Mouse (Mus musculus) right cerebral cortex, adult 2 months (tissue): Measurements from ENCODE around the gene Ssh2.
A peak's percentile ranks its signal among the peaks of the same experiment; 100 is the strongest.

Source experiments
- DNase-seq, 2 experiments: peaks; one replicate each; pipeline ENCODE4 v3.0.0; 2021 to 2022; ENCODE audit warnings: low spot score in 2 of 2

The Ssh2 gene

GRCm38 (mm10) chr11:77462283-77463100, 246.4 kb downstream of the Ssh2 start, which contains the start of gene Coro6:
TSS of gene Coro6 (plus strand) at chr11:77462411.
- DNase-seq = peak in 1 of 2 experiments; percentile 50

DNA sequence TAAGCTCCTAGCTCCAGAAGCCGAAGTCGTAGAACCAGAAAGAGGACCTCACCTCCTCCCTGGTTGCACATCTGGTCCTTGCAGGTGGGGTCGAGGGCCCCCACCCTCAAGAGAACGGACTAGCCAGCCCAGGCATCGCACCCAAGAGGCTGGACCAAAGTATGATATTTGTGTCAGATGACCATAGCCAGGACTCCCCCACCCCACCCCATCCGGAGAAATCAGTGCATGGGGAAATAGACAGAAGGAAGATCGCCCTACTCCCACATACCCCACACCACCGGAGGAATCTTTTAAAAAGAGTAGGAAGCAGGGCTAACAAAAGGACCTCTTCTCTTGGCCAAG, 247.0 kb downstream of the Ssh2 start:
- no peak for DNase-seq

- DNase-seq = no peak
These were observed 247.7 kb downstream of the Ssh2 start for GRCm38 (mm10) chr11:77463786-77464185.

GRCm38 (mm10) chr11:77464684-77465083, 248.6 kb downstream of the Ssh2 start:
- no peak for DNase-seq

DNA sequence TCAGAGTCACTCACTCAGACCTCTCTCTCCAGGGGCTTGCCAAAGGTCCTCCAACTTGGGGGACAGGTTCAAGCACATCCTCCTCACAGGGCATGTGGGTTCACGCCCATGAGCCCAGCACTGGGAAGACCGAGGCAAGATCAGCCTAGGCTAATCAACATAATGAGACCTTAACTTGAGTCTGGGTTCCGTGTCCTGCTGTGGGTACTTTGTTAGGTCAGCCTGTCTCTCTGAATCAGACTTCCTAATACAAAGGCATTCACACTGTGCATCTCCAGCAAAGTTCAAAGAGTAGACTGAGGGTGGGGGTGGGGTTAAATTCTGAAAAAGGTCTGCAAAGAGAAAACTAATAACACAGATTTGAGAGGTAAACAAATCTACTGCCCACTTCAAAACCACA, 249.0 kb downstream of the Ssh2 start:
- DNase-seq = no peak

DNA sequence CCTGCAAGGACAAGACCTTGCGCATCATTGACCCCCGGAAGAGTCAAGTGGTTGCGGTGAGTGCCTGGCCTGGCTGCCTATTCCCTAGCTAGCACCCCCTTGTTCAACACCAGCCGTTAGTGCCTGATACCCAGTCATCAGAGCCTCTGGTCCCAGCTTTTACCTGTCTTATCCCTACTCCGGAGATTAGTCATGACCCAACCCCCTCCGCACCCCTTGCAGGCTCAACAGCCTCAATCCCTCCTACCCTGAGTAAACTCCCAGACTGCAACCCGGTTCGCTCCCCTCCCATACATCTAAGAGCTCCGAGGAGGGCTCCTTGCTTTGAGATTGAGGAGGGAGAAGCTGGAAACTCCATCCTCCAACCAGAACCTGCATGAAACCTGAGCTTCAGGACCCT, 250.5 kb downstream of the Ssh2 start:
- no peak for DNase-seq

- peak in 1 of 2 experiments; percentile 69 for DNase-seq
These were observed 251.1 kb downstream of the Ssh2 start for GRCm38 (mm10) chr11:77467157-77467556.

DNA sequence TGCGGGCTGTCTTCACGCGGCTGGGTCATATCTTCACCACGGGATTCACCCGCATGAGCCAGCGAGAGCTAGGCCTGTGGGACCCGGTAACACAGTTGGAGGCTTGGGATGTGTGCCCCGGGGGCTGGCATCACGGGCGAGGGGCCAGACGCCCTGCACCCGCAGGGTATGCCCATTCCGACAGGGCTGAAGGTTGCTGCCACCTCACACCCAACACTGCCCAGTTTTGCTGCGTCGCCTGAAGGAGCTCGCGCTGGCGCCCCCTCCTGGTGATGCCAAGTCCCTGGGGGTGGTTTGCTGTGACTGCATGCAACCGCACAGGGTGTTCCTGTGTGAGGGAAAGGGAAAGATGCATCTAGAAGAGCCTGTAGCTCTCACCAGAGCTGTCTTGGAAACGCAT, 251.7 kb downstream of the Ssh2 start:
- DNase-seq = peak; percentile 78

DNA sequence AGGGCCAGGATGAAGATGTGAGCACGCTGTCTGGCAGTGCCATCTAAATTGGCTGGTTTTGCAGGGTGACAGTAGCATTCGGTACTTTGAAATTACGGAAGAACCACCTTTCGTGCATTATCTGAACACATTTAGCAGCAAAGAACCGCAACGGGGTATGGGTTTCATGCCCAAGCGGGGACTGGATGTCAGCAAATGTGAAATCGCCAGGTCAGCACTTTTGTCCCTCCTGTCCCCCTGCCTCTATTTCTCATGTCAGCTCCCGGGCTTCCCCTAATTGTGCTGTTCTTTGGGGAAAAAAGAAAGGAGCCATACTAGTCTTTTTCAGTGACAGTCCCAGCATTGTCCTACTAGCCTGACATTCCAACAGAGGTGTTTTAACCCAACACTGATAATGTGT, 252.3 kb downstream of the Ssh2 start:
- no peak for DNase-seq

GRCm38 (mm10) chr11:77471407-77471806, 255.3 kb downstream of the Ssh2 start:
- DNase-seq = no peak

- no peak for DNase-seq
These were observed 256.7 kb downstream of the Ssh2 start for GRCm38 (mm10) chr11:77472775-77473174.

- DNase-seq = no peak
These were observed 260.1 kb downstream of the Ssh2 start for GRCm38 (mm10) chr11:77476216-77476615.

DNA sequence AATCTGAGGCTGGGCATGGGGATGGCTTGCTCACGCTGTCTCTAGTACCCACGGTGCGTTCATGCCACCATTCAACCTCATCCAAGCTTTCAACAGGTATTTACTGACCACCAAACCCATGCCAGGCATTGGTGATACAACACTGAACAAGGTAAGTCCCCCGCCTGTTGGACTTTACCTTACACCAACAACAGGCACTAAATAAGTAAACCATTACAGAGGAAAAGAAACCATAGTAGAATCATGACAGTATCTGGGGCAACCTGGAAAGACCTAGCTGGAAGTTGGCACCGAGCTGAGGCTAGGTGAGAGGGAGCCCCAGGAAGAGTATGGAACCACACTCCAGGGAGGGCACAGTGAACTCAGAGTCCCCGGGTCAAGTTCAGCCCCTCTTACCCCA, 260.8 kb downstream of the Ssh2 start:
- DNase-seq = no peak

DNA sequence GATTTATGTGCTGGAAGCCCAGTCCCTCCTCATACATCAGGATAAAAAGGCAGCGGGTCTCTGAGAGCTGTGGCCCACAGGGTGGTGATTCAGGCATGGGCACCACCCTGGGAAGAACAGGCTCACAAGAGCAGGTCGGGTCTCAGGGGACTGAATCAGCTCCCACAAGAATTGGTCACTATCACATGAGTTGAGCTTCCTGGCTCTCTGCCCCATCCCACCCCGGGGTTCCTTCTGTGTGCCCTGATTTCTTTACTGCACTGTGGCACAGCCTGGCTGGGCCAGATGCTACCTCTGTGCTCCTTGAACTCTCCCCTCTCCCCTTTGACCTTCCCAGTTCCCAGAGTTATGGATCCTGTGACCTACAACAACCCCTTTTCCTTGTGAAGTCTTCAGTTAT, 267.0 kb downstream of the Ssh2 start:
- DNase-seq = no peak

- DNase-seq = no peak
These were observed 267.6 kb downstream of the Ssh2 start for GRCm38 (mm10) chr11:77483510-77484255.

DNA sequence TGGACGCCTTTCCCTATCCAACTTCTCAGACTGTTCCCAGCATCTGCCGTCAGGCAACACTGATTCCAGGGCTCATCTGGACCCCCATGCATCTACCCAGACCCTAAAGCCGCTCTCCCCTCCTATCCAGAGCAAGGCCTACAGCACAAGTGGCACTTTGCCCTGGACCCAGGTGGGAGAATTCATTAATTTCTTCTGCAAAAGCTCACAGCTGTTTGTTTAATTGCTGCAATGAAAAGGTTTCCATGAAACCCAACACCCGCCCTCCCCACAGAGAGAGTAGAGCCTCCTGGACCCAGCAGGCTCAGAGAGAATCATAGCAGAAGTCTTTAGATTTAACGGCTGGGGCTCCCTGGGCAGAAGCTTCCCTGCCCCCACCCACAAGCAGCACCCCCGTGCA, 269.1 kb downstream of the Ssh2 start:
- no peak for DNase-seq

DNA sequence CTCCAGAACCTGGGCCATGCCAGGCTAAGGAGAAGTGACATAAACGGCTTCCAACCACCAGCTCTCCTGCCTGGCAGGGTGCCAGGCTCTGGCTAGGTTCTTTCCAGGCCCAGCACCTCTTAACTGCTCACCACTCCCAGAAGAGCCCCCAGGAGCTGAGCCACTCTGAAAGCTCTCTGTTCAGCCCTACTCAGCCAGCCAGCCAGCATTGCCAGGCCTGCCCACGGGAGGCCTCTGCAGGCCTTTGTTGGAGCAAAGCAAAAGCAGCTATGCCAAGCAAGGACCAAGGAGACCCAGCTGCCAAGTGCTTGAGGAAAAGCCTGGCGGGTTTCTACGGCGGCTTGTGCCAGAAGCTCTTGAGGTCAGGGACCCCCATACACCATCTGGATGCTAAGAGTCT, 270.7 kb downstream of the Ssh2 start:
- no peak for DNase-seq

DNA sequence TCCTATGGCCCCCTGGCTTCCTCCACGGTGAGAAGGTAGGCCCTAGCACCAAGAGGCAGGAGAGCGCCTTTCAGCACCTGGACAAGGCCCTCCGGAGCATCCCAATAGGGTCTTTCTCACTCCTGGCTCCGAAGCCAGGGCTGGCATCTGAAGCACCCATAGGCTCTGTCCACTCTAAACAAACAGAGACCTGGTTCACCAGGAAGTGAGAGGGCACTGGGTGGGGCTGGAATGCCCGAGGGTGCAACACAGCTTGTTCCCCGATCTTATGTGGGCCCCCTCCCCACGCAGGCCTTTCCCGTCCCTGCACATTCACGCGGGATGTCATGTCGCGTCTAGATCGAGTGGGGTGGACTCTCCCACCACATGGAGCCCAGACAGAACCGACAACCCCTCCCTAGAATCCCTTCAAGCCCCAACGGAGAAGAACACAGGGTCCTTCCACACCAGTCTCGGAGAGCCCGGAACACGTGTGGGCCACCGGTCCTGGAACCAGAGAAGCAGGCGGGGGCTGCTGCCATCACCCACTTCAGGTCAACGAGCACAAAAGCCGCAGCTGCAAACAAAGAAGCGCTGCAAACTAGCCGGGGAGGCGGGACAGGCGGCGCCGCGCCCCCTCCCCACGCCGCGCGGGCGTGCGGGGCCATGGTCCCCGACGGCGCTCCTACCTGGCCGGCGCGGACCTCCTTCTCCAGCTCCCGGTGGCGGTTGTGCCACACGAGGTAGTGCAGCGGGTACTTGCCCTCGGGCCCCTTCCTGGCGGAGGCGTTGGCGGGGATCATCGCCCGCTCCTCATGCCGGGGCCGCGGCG, 272.9 kb downstream of the Ssh2 start:
- DNase-seq = no peak

DNA sequence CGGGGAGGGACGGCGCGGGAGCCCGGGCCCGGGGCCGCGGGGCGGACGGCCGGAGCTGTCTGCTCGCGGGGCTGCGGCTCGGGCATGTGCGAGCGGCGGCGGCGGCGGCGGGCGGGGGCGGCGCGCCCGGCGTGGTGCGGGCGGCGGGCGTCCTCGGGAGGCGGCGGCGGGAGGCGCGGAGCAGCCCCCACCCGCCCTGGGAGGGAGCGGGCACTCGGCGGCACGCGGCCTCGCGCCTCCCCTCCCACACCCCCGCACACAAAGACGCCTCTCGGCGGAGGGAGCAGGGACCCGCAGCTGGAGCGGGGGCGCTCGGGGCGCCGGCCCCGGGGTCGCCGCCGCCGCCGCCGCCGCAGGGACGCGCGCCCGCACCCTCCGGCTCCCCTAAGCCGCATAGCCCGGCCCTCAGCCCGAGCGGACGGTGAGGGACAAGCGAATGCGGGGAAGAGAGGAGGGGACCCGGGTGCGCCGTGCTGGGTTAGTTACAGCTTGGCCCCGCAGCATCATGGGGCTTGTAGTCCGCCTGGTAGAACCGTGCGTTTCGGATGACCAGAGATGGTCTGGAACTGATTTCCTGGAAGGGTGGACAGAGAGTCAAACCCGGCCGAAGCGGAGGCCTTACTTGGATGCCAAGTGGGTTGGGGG, 273.6 kb downstream of the Ssh2 start, which contains the start of gene Ankrd13b:
Gene Ankrd13b, minus strand, starts transcription at position 88 of the 645 bp plus-strand sequence.
- DNase-seq = peak; percentile 79 to 80

DNA sequence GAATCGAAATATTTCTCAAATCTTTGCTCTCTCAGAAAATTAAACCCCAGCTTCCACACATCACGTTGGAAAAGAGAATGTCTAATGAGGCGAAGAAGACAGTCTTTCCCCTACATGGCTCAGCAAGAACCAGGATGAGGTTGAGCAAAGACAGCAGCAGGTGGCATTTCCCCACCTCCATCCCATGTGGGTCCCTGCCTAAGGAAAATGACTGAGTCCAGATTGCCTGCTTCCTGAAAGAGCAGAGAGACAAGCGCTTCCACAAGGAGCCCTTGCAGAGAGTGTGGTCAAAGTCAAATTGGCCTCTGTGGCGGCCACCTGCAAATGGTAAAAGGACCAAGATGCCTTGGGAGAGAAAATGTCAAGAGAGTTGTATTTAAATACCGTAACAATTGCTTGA, 274.4 kb downstream of the Ssh2 start:
- DNase-seq = no peak

GRCm38 (mm10) chr11:77491123-77491501, 275.0 kb downstream of the Ssh2 start:
- DNase-seq = peak; percentile 89 to 92
